In the genomic region with DNA sequence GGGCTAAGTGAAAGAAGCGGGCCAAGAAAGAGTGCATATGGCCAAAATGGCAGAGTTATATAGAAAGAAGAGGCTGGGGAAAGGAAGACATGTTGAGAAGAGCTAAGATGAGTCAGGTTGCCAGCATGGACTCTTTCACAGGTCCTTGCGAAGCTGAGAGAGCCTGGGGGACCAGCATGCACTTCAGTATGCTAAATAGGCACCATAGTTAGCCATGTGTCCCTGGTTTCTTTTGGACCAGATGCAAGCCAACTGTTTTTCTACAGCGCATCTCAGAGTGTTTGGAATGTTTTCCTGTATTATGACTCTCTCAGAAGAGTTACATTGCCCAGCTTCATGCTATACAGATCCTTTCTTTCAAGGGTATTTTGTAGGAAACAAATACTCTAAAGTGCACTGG, we compare ENCODE assay signal across 15 mouse cellular contexts.
DNase-seq lines count a peak whose midpoint lies in the region; ATAC-seq lines count a peak whose summit lies in the region.
"Had no signal": no experiment of that assay in that cellular context is flagged by ENCODE, and none has a peak within 500 bp of the region (broad histone marks: within the 10 kb centered on the region; RNA-seq: fewer than 3 reads in every experiment).

No protein-coding gene starts in this region.

- ATAC-seq in frontal cortex, adult (ENCODE audit: low TSS enrichment): peak; percentile 41; the same call in 1 of the 2 replicates
- no peak for ATAC-seq in erythroid progenitor cell, adult 5-6 weeks (replicated peaks; ENCODE audit: low FRiP score, poor library complexity, severe bottlenecking)
- ATAC-seq: forebrain, embryonic 13.5 days; forebrain, embryonic 15.5 days had no signal

- DNase-seq in frontal cortex, adult 2 months (ENCODE audit: extremely low spot score in 1 of 2, low spot score in 1 of 2): no peak
- DNase-seq in right cerebral cortex, postnatal 10 days (ENCODE audit: low spot score in 2 of 2): peak; percentile 21 to 30
- no peak for DNase-seq in right cerebral cortex, postnatal 14 days
- DNase-seq: adrenal gland, adult 2 months; adrenal gland, postnatal 10 days; adrenal gland, postnatal 25 days; cerebellum, adult 11-12 months; cerebellum, adult 2 months; cerebellum, adult 9-10 months; cerebellum, postnatal 10 days; cerebellum, postnatal 25 days had no signal

Comparison
In these comparisons a context has a peak if more than half of its experiments do, and no peak if none do; other contexts are left out.
1. DNase-seq: peak in right cerebral cortex, postnatal 10 days (2 of 2); none in frontal cortex, adult 2 months (0 of 2) and right cerebral cortex, postnatal 14 days (single experiment).